Mouse (Mus musculus) heart, adult 2 months (tissue): ENCODE results near the gene Olfr855. TPM values are rescaled to one million over a fixed set of nuclear protein-coding genes. Genes with fewer than 3 reads are reported as not detected.

Source experiments
- DNase-seq, 2 experiments: peaks; one replicate each; pipeline ENCODE4 v3.0.0; 2021
- H3K27ac ChIP-seq: fragments of 200-600 bp; 2 replicates; pipeline ENCODE4 v1.8.1; 2022
- H3K27me3 ChIP-seq: fragments of 200-500 bp; 2 replicates; pipeline ENCODE4 v1.6.1; 2012; ENCODE audit warnings: mild to moderate bottlenecking, low read length, inconsistent platforms, mixed read lengths; ENCODE audit not compliant: control insufficient read depth, insufficient read depth
- H3K36me3 ChIP-seq: fragments of 200-500 bp; 2 replicates; pipeline ENCODE4 v1.6.1; 2012; ENCODE audit warnings: low read length, inconsistent platforms; ENCODE audit not compliant: control insufficient read depth, insufficient read depth
- H3K4me1 ChIP-seq: fragments of 200-500 bp; 2 replicates; pipeline ENCODE4 v1.6.1; 2011; ENCODE audit warnings: low read length; ENCODE audit not compliant: control insufficient read depth, insufficient read depth
- H3K4me3 ChIP-seq: fragments of 200-600 bp; 2 replicates; pipeline ENCODE4 v1.8.1; 2022
- H3K79me2 ChIP-seq: fragments of 200-500 bp; replicated peaks from 2 replicates; pipeline ENCODE4 v1.6.1; 2012; ENCODE audit warnings: mild to moderate bottlenecking, inconsistent platforms, low read length, moderate library complexity, mixed read lengths; ENCODE audit not compliant: control insufficient read depth, insufficient read depth
- H3K9ac ChIP-seq: fragments of 200-500 bp; 2 replicates; pipeline ENCODE4 v1.6.1; 2012; ENCODE audit warnings: low read depth, mild to moderate bottlenecking, control low read depth, inconsistent platforms, low read length, mixed read lengths
- CTCF ChIP-seq: fragments of 200-600 bp; IDR thresholded peaks from 2 replicates; pipeline ENCODE4 v1.8.1; 2022; ENCODE audit warnings: antibody characterized with exemption, mild to moderate bottlenecking, moderate library complexity
- EP300 ChIP-seq: fragments of 200-500 bp; IDR thresholded peaks from 2 replicates; pipeline ENCODE4 v1.6.1; 2011; ENCODE audit warnings: low read depth, low read length, control low read depth; ENCODE audit not compliant: insufficient read depth
- POLR2A ChIP-seq: fragments of 200-500 bp; IDR thresholded peaks from 2 replicates; pipeline ENCODE4 v1.6.1; 2011; ENCODE audit warnings: mild to moderate bottlenecking, low read depth, low read length, control low read depth; ENCODE audit not compliant: insufficient read depth
- intact Hi-C: fragments of 180-260 bp; cut with DNase I; formaldehyde crosslinking; loops from one replicate; pipeline ENCODE4 v1.15.1; 2025
- polyA plus RNA-seq: library from polyadenylated mRNA; depleted of rRNA; stranded (reverse); fragments of >200 nt; gene quantifications from 2 replicates; pipeline ENCODE4 v1.2.3, GENCODE M21; 2012; rRNA removed
- total RNA-seq, 2 experiments: library from RNA; stranded (reverse); gene quantifications; 2 replicates each; pipeline ENCODE4 v1.2.3; 2021

The Olfr855 gene
- total and polyA plus RNA-seq, 3 experiments = not detected

- no peak for DNase-seq
- TF ChIP-seq POLR2A (no peak), EP300 (no peak), CTCF (no peak)
- Histone ChIP-seq H3K4me3 (no peak overlapping the region), H3K27ac (no peak overlapping the region), H3K36me3 (peaks cover 4% of the 10 kb centered on the region; the same call in 1 of the 2 replicates), H3K27me3 (no peaks in the 10 kb centered on the region), H3K9ac (no peak overlapping the region), H3K4me1 (no peaks in the 10 kb centered on the region), H3K79me2 (no peaks in the 10 kb centered on the region; the same call in 1 of the 2 replicates)
- intact Hi-C loops = no loop called here
These were observed 47.2 kb downstream of the Olfr855 start for GRCm38 (mm10) chr9:19629574-19629973.

Other genes with a start within 250 kb of the Olfr855 start
- gene Olfr845, start 246.2 kb upstream of the Olfr855 start, total RNA-seq = not detected
- gene Olfr845, start 246.2 kb upstream of the Olfr855 start, polyA plus RNA-seq = not detected in 2 replicates
- not detected for gene Olfr846, start 218.6 kb upstream of the Olfr855 start, total RNA-seq
- not detected in 2 replicates for gene Olfr846, start 218.6 kb upstream of the Olfr855 start, polyA plus RNA-seq
- not detected for gene Olfr847, start 203.9 kb upstream of the Olfr855 start, total RNA-seq
- not detected in 2 replicates for gene Olfr847, start 203.9 kb upstream of the Olfr855 start, polyA plus RNA-seq
- not detected for gene Olfr849, start 142.4 kb upstream of the Olfr855 start, total RNA-seq
- not detected in 2 replicates for gene Olfr849, start 142.4 kb upstream of the Olfr855 start, polyA plus RNA-seq
- not detected for gene Olfr850, start 104.4 kb upstream of the Olfr855 start, total RNA-seq
- not detected in 2 replicates for gene Olfr850, start 104.4 kb upstream of the Olfr855 start, polyA plus RNA-seq
- not detected for gene Olfr851, start 89.3 kb upstream of the Olfr855 start, total RNA-seq
- not detected in 2 replicates for gene Olfr851, start 89.3 kb upstream of the Olfr855 start, polyA plus RNA-seq
- not detected for gene Olfr853, start 41.5 kb upstream of the Olfr855 start, total RNA-seq
- gene Olfr853, start 41.5 kb upstream of the Olfr855 start, polyA plus RNA-seq = not detected in 2 replicates
- gene Olfr854, start 15.2 kb upstream of the Olfr855 start, total RNA-seq = not detected
- not detected in 2 replicates for gene Olfr854, start 15.2 kb upstream of the Olfr855 start, polyA plus RNA-seq
- 10 to 100 TPM; 14.2 to 14.8 TPM for gene Zfp317, start 39.5 kb downstream of the Olfr855 start, total RNA-seq
- gene Zfp317, start 39.5 kb downstream of the Olfr855 start, polyA plus RNA-seq = 7.2 and 12.7 TPM in 2 replicates
- not detected for gene Olfr857, start 126.8 kb downstream of the Olfr855 start, total RNA-seq
- not detected in 2 replicates for gene Olfr857, start 126.8 kb downstream of the Olfr855 start, polyA plus RNA-seq
- gene Olfr58, start 197.7 kb downstream of the Olfr855 start, total RNA-seq = not detected
- gene Olfr58, start 197.7 kb downstream of the Olfr855 start, polyA plus RNA-seq = not detected in 2 replicates
- not detected for gene Olfr859, start 222.3 kb downstream of the Olfr855 start, total RNA-seq
- gene Olfr859, start 222.3 kb downstream of the Olfr855 start, polyA plus RNA-seq = not detected in 2 replicates